Mouse (Mus musculus): Measurements from ENCODE around the gene Clec10a.

- no peak for TF ChIP-seq CTCF (IDR thresholded peaks at IDR 0.05; ENCODE audit: borderline replicate concordance, control insufficient read depth, extremely low read depth, insufficient read depth, low read length, poor library complexity)
- TF ChIP-seq POLR2A (IDR thresholded peaks at IDR 0.05; ENCODE audit: control insufficient read depth, extremely low read depth, insufficient read depth, low read length, poor library complexity): no peak
Observed at GRCm38 (mm10) chr11:70151072-70151471, 4.9 kb upstream of the Clec10a start.
